Mouse (Mus musculus): ENCODE measurements around the gene Smc3. TPM values are rescaled to one million over a fixed set of nuclear protein-coding genes. Genes with fewer than 3 reads are reported as not detected.

Smc3 gene
- polyA plus RNA-seq (2015; fragmentation: Nextera tagmentation; extraction: Ambion mirVana) = 25.2 and 27.1 TPM in 2 replicates

DNA sequence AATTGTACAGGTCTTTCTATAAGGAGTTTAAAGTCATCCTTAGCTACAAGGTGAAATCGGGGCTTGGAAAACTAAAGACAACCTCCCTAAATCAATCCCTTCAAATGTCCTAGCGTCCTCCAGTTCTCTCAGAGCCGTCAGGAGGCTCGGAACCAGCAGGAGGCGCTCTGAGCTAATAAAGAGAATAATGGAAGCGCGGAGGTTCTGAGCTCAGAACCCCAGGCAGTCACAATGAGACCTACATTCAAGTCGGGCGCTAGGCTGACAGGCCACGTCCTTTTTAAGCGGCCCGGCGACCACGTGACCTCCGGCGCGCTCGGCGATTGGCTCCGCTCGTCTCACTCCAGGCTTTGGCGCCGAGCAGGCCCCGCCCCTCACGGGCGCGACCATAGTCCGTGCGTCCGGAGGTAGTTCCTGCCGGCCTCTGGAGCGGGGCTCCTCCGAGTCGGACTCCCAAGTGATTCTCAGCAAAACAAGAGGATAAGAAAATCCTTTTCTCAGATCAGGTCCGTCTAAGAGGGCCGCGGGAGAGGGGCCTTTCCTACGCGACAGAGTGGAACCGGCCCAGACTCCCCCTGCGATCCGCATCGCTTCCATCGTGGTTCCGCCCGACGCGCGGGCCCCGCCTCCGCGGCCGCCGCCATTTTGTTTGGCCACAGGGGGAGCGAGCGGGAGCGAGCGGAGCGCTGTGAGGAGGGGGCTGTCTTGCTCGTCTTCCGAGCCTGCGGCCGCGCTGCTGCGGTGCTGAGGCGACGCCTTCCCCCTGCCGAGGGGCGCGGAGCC is at the start of gene Smc3:
TSS of gene Smc3 (plus strand) at position 642 of the 783 bp plus-strand sequence.

DNA sequence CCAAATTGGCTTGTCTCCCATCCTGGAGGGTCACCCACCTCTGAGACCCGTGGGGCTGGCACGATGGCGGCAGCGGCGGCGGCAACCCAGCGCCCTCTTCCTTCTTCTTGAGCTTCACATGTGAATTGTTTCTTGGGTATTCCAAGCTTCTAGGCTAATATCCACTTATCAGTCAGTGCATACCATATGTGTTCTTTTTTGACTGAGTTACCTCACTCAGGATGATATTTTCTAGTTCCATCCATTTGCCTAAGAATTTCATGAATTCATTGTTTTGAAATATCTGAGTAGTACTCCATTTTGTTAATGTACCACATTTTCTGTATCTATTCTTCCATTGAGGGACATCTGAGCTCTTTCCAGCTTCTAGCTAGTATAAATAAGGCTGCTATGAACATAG is 11.2 kb upstream of the Smc3 start, which contains the start of gene Nutf2-ps1:
TSS of gene Nutf2-ps1 (minus strand) at position 101 of the 400 bp plus-strand sequence.

GRCm38 (mm10) chr19:53676718-53677634 is 76.8 kb downstream of the Smc3 start, which contains the start of gene Rbm20:
Rbm20 (plus strand) TSS chr19:53677306.

Other genes with a start within 250 kb of the Smc3 start
- gene Gm10197, start 228.6 kb upstream of the Smc3 start, polyA plus RNA-seq (2015; fragmentation: Nextera tagmentation; extraction: Ambion mirVana) = not detected in 2 replicates
- gene Smndc1, start 209.8 kb upstream of the Smc3 start, polyA plus RNA-seq (2015; fragmentation: Nextera tagmentation; extraction: Ambion mirVana) = 26.2 and 28.6 TPM in 2 replicates
- 0.99 and 1.6 TPM in 2 replicates for gene Dusp5, start 71.3 kb upstream of the Smc3 start, polyA plus RNA-seq (2015; fragmentation: Nextera tagmentation; extraction: Ambion mirVana)
- 231 and 246 TPM in 2 replicates for gene Nutf2-ps1, start 11.3 kb upstream of the Smc3 start, polyA plus RNA-seq (2015; fragmentation: Nextera tagmentation; extraction: Ambion mirVana)
- gene Rbm20, start 76.9 kb downstream of the Smc3 start, polyA plus RNA-seq (2015; fragmentation: Nextera tagmentation; extraction: Ambion mirVana) = 13.6 and 15.3 TPM in 2 replicates